9 mouse cellular contexts compared by ENCODE assay signal in the genomic region with DNA sequence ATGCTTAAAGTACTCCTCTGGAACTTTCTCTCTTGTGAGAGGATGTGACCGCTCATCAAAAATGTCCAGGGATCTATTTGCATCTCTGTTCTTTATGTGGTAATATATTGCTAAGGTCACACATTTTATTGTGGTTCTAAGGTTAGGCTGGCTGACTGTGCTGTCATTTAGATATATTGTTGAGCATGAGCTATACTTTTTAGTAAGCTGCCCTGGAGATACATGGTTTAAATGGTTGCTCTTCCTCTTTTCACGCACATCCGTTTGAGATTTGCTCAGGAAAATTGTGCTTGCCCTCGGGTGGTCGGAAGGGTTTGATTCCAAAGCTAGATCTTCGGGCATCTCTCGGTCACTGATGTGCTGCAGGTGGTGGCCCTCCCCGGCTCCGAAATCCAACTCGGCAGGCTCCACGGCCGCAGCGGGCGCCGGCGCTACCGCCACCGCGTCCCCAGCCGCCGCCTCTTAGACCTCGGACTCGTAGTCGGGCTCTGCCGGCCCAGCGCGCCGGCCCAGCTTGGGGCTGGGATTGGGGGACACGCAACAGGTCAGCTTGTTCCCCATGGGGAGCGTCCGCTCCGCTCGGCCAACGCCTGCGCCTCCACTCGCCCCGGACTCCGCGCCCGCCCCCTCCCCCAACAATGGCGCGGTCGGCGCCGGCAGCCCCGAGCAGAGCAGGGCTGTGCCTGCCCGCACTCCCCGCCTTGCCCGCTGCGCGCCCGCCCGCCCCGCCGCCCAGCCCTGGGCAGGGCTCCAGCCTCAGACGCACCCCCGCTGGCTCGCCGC. TPM values are rescaled to one million over a fixed set of nuclear protein-coding genes. Genes with fewer than 3 reads are reported as not detected.
DNase-seq lines count a peak whose midpoint lies in the region; ATAC-seq and TF ChIP-seq lines count a peak whose summit lies in the region.
"Had no signal": no experiment of that assay in that cellular context is flagged by ENCODE, and none has a peak within 500 bp of the region (broad histone marks: within the 10 kb centered on the region; RNA-seq: fewer than 3 reads in every experiment).

No protein-coding gene starts in this region.

- H3K4me2 ChIP-seq in liver, embryonic 14.5 days (ENCODE audit: low read depth) = peak overlapping the region; percentile 35

- intact Hi-C loops in heart, postnatal 36 days (cut with DNase I) = no loop called here

- TF ChIP-seq CTCF in kidney, adult 2 months (conservative IDR thresholded peaks at IDR 0.05; ENCODE audit: insufficient read depth, insufficient read length, low read depth, low read length) = no peak
- TF ChIP-seq CTCF in liver, embryonic 14.5 days (IDR thresholded peaks at IDR 0.05; ENCODE audit: low read depth) = no peak
- no peak for TF ChIP-seq CTCF in small intestine, adult 2 months (IDR thresholded peaks at IDR 0.05; ENCODE audit: extremely low read depth, insufficient read length, insufficient replicate concordance, low read depth, low read length)

- no peaks in the 10 kb centered on the region for H3K4me1 ChIP-seq in kidney, adult 2 months (ENCODE audit: control insufficient read depth, insufficient read depth, low read length)
- H3K4me1 ChIP-seq in liver, embryonic 14.5 days (replicated peaks; ENCODE audit: control insufficient read depth in 2 of 2, insufficient read depth in 2 of 2, low read length in 1 of 2) = no peaks in the 10 kb centered on the region
- peaks cover 2% of the 10 kb centered on the region; the same call in 1 of the 2 replicates for H3K4me1 ChIP-seq in small intestine, adult 2 months (ENCODE audit: control insufficient read depth, insufficient read depth, insufficient read length, low read length)

- peak; percentile 61; the same call in 1 of the 2 replicates for ATAC-seq in liver, embryonic 14.5 days (ENCODE audit: insufficient read depth)

- WGBS in kidney, adult 2 months = 4% methylated on average over 57 of the region's 59 CpGs
- 2% methylated on average over 47 of the region's 59 CpGs for WGBS in liver, embryonic 14.5 days (ENCODE audit: insufficient replicate concordance)
- 7% methylated on average over 59 of the region's 59 CpGs for WGBS in small intestine, adult 2 months

- no peak for TF ChIP-seq EP300 in liver, embryonic 14.5 days (IDR thresholded peaks at IDR 0.05; ENCODE audit: low read depth)

- no peaks in the 10 kb centered on the region for H3K36me3 ChIP-seq in kidney, adult 2 months (ENCODE audit: control insufficient read depth, insufficient read depth, low read length)
- no peaks in the 10 kb centered on the region for H3K36me3 ChIP-seq in liver, embryonic 14.5 days (replicated peaks; ENCODE audit: control insufficient read depth, insufficient read depth, low read depth)
- peaks cover 3% of the 10 kb centered on the region; the same call in 1 of the 2 replicates for H3K36me3 ChIP-seq in small intestine, adult 2 months (ENCODE audit: control insufficient read depth, insufficient read depth, low read length)

- no peak overlapping the region for H3K9ac ChIP-seq in liver, embryonic 14.5 days (replicated peaks)

- no peaks in the 10 kb centered on the region for H3K27me3 ChIP-seq in kidney, adult 2 months (replicated peaks; ENCODE audit: control insufficient read depth, insufficient read depth, low read length)
- H3K27me3 ChIP-seq in liver, embryonic 14.5 days (ENCODE audit: control insufficient read depth, insufficient read depth, low read length) = no peaks in the 10 kb centered on the region
- H3K27me3 ChIP-seq in small intestine, adult 2 months (ENCODE audit: control insufficient read depth, insufficient read depth, low read length) = no peaks in the 10 kb centered on the region

- H3K4me3 ChIP-seq in kidney, adult 2 months (ENCODE audit: insufficient read depth, low read depth, low read length) = peak overlapping the region; percentile 16
- peak overlapping the region; percentile 36; a peak in 3 of 4 replicates for H3K4me3 ChIP-seq in liver, embryonic 14.5 days (ENCODE audit: insufficient read depth in 1 of 2, low read depth in 2 of 2, low read length in 2 of 2)
- H3K4me3 ChIP-seq in small intestine, adult 2 months (ENCODE audit: low read depth, low read length) = peak overlapping the region; percentile 68
- H3K4me3 ChIP-seq: erythroblast, embryonic 14.5 days had no signal

- H3K9me3 ChIP-seq in liver, embryonic 14.5 days (ENCODE audit: control insufficient read depth, low read length) = no peaks in the 10 kb centered on the region

- DNase-seq in kidney, adult 2 months = no peak
- no peak for DNase-seq in kidney, adult 18-20 months
- DNase-seq in embryo, embryonic 11 days = peak; percentile 49
- DNase-seq in heart, postnatal 36 days = peak; percentile 2 to 10
- DNase-seq in liver, embryonic 14.5 days (ENCODE audit: low read depth in 3 of 3, low spot score in 3 of 3) = no peak
- no peak for DNase-seq in right cerebral cortex, adult 2 months (ENCODE audit: low spot score in 2 of 2)
- no peak for DNase-seq in gastrocnemius, adult 18-20 months (ENCODE audit: low spot score)

- H3K27ac ChIP-seq in kidney, adult 2 months (ENCODE audit: insufficient read depth, low read depth, low read length) = no peak overlapping the region
- H3K27ac ChIP-seq in liver, embryonic 14.5 days = no peak overlapping the region
- H3K27ac ChIP-seq in small intestine, adult 2 months (ENCODE audit: insufficient read depth, low read depth, low read length) = peak overlapping the region; percentile 84

- TF ChIP-seq POLR2A in kidney, adult 2 months (IDR thresholded peaks at IDR 0.05; ENCODE audit: low read depth, low read length) = no peak
- TF ChIP-seq POLR2A in small intestine, adult 2 months (IDR thresholded peaks at IDR 0.05; ENCODE audit: low read depth, low read length) = no peak

RNA-seq across cellular contexts. Expression of gene Trim30d, which starts 5.9 kb away (rescaled TPM):
- polyA plus RNA-seq in kidney, adult 2 months (2012; rRNA removed) = 0.39 and 0.92 TPM in 2 replicates
- under 1 TPM; 0.68 to 0.92 TPM for total RNA-seq in heart, postnatal 36 days (2021)
- 0.28 and 0.58 TPM in 2 replicates for polyA plus RNA-seq in liver, embryonic 14.5 days (2012; rRNA removed)
- 0.48 and 0.53 TPM in 2 replicates for polyA plus RNA-seq in liver, embryonic 14.5 days (2014; fragmentation: Nextera tagmentation; extraction: Ambion mirVana)
- 4.1 and 14.4 TPM in 2 replicates for polyA plus RNA-seq in small intestine, adult 2 months (2012; rRNA removed)
- total RNA-seq in gastrocnemius, adult 18-20 months (2021) = under 1 TPM; 0.34 to 0.64 TPM
- polyA plus RNA-seq: erythroblast, embryonic 14.5 days had no signal

RNA-seq across cellular contexts. Expression of gene Trim30a, which starts 36.8 kb away (rescaled TPM):
- polyA plus RNA-seq in kidney, adult 2 months (2012; rRNA removed) = 2.1 and 4.6 TPM in 2 replicates
- total RNA-seq in heart, postnatal 36 days (2021) = 1 to 10 TPM; 4.1 to 6.0 TPM
- polyA plus RNA-seq in liver, embryonic 14.5 days (2012; rRNA removed) = 1.0 and 1.5 TPM in 2 replicates
- polyA plus RNA-seq in liver, embryonic 14.5 days (2014; fragmentation: Nextera tagmentation; extraction: Ambion mirVana) = 1.9 and 2.0 TPM in 2 replicates
- 0.62 and 1.9 TPM in 2 replicates for polyA plus RNA-seq in small intestine, adult 2 months (2012; rRNA removed)
- total RNA-seq in gastrocnemius, adult 18-20 months (2021) = under 1 TPM; 0.53 to 1.00 TPM
- polyA plus RNA-seq: erythroblast, embryonic 14.5 days had no signal

RNA-seq across cellular contexts. Expression of gene Olfr651, which starts 48.2 kb away (rescaled TPM):
- polyA plus RNA-seq in kidney, adult 2 months (2012; rRNA removed) = not detected in 2 replicates
- not detected for total RNA-seq in heart, postnatal 36 days (2021)
- polyA plus RNA-seq in liver, embryonic 14.5 days (2012; rRNA removed) = not detected in 2 replicates
- not detected in 2 replicates for polyA plus RNA-seq in liver, embryonic 14.5 days (2014; fragmentation: Nextera tagmentation; extraction: Ambion mirVana)
- polyA plus RNA-seq in small intestine, adult 2 months (2012; rRNA removed) = not detected in 2 replicates
- not detected for total RNA-seq in gastrocnemius, adult 18-20 months (2021)
- polyA plus RNA-seq: erythroblast, embryonic 14.5 days had no signal

RNA-seq across cellular contexts. Expression of gene Olfr652, which starts 58.9 kb away (rescaled TPM):
- not detected in 2 replicates for polyA plus RNA-seq in kidney, adult 2 months (2012; rRNA removed)
- not detected for total RNA-seq in heart, postnatal 36 days (2021)
- not detected in 2 replicates for polyA plus RNA-seq in liver, embryonic 14.5 days (2012; rRNA removed)
- not detected in 2 replicates for polyA plus RNA-seq in liver, embryonic 14.5 days (2014; fragmentation: Nextera tagmentation; extraction: Ambion mirVana)
- polyA plus RNA-seq in small intestine, adult 2 months (2012; rRNA removed) = not detected in 2 replicates
- not detected for total RNA-seq in gastrocnemius, adult 18-20 months (2021)
- polyA plus RNA-seq: erythroblast, embryonic 14.5 days had no signal

Comparison
In these comparisons a context has a peak if more than half of its experiments do, and no peak if none do; other contexts are left out.
1. DNase-seq: peak in embryo, embryonic 11 days (single experiment) and heart, postnatal 36 days (2 of 2); none in kidney, adult 2 months (single experiment), kidney, adult 18-20 months (single experiment), liver, embryonic 14.5 days (0 of 3), right cerebral cortex, adult 2 months (0 of 2) and gastrocnemius, adult 18-20 months (single experiment).
2. H3K4me3 ChIP-seq: peak in every context shown above with its lines; median percentile 68 in small intestine, adult 2 months; 36 in liver, embryonic 14.5 days; 16 in kidney, adult 2 months.